Mouse (Mus musculus): ENCODE data around the gene Kank4. TPM values are rescaled to one million over a fixed set of nuclear protein-coding genes. Genes with fewer than 3 reads are reported as not detected.
A peak's percentile ranks its signal among the peaks of the same experiment; 100 is the strongest.
"Not testable (repeated sequence)": the region's sequence is repeated elsewhere in the genome, so short reads cannot be mapped to it uniquely, and the experiment has no call there.

The Kank4 gene
- polyA plus RNA-seq, 2 experiments from 2014 or later = not detected

GRCm38 (mm10) chr4:98826701-98827100, 9.4 kb upstream of the Kank4 start:
- no peak for ATAC-seq

GRCm38 (mm10) chr4:98823740-98824139, 6.4 kb upstream of the Kank4 start, which contains the start of gene I0C0044D17Rik:
TSS of gene I0C0044D17Rik (minus strand) at chr4:98823840.
- not testable (repeated sequence) for ATAC-seq

- ATAC-seq = no peak
Measured at GRCm38 (mm10) chr4:98823047-98823446, 5.7 kb upstream of the Kank4 start.

GRCm38 (mm10) chr4:98822478-98822877, 5.1 kb upstream of the Kank4 start:
- no peak for ATAC-seq

GRCm38 (mm10) chr4:98819216-98819755, 1.9 kb upstream of the Kank4 start:
- no peak for ATAC-seq

- no peak for ATAC-seq
Measured at GRCm38 (mm10) chr4:98816807-98817183, 542 bp downstream of the Kank4 start.

- ATAC-seq = no peak
Measured at GRCm38 (mm10) chr4:98806306-98806705, 11.0 kb downstream of the Kank4 start.

GRCm38 (mm10) chr4:98805291-98806048, 11.9 kb downstream of the Kank4 start:
- no peak for ATAC-seq

- ATAC-seq = no peak
Measured at GRCm38 (mm10) chr4:98804476-98805134, 12.7 kb downstream of the Kank4 start.

- ATAC-seq = no peak
Measured at GRCm38 (mm10) chr4:98801775-98802174, 15.6 kb downstream of the Kank4 start.

GRCm38 (mm10) chr4:98800824-98801223, 16.5 kb downstream of the Kank4 start:
- no peak for ATAC-seq

- ATAC-seq = no peak
Measured at GRCm38 (mm10) chr4:98796591-98797341, 20.6 kb downstream of the Kank4 start.

- ATAC-seq = no peak
Measured at GRCm38 (mm10) chr4:98795241-98795640, 22.1 kb downstream of the Kank4 start.

- ATAC-seq = no peak
Measured at GRCm38 (mm10) chr4:98793486-98793885, 23.9 kb downstream of the Kank4 start.

- ATAC-seq = no peak
Measured at GRCm38 (mm10) chr4:98790721-98791120, 26.6 kb downstream of the Kank4 start.

- ATAC-seq = peak; percentile 57
Measured at GRCm38 (mm10) chr4:98789861-98790311, 27.5 kb downstream of the Kank4 start.

GRCm38 (mm10) chr4:98789133-98789765, 28.1 kb downstream of the Kank4 start:
- ATAC-seq = no peak

- no peak for ATAC-seq
Measured at GRCm38 (mm10) chr4:98786281-98786680, 31.1 kb downstream of the Kank4 start.

GRCm38 (mm10) chr4:98785851-98786250, 31.5 kb downstream of the Kank4 start:
- ATAC-seq = no peak

- ATAC-seq = no peak
Measured at GRCm38 (mm10) chr4:98778219-98778618, 39.1 kb downstream of the Kank4 start.

- no peak for ATAC-seq
Measured at GRCm38 (mm10) chr4:98777464-98777863, 39.9 kb downstream of the Kank4 start.

GRCm38 (mm10) chr4:98776721-98777427, 40.5 kb downstream of the Kank4 start:
- ATAC-seq = no peak
